Mouse (Mus musculus): Measurements from ENCODE around the gene Fbxo36.

DNA sequence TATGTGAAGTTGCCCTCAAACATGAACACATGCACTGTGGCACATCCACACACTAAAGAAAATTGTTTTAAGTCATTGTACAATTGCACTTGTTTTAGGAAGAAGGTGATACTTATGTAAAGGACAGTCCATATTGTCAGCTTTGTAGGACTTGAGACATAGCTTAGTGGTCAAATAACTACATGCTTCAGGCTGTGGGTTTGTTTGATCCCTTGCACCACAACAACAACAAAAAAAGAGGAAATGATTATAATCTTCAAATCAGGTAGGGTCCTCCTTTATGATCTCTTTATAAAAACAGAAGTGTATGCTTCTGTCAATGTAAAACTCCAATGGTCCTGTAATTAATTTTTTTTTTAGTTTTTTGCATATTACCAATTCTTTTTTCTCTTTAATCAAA, 40.5 kb upstream of the Fbxo36 start:
- TF ChIP-seq GATA1 (IDR thresholded peaks at IDR 0.05; ENCODE audit: borderline replicate concordance, low read length) (no peak), FLI1 (IDR thresholded peaks at IDR 0.05; ENCODE audit: low read length) (no peak)
